Mouse (Mus musculus) spleen, adult 18-20 months (tissue): ENCODE results near the gene Rtl5.
A peak's percentile ranks its signal among the peaks of the same experiment; 100 is the strongest.
"Not testable (repeated sequence)": the region's sequence is repeated elsewhere in the genome, so short reads cannot be mapped to it uniquely, and the experiment has no call there.

ENCODE experiments used
- DNase-seq, 2 experiments: peaks; one replicate each; pipeline ENCODE4 v3.0.0; 2022; ENCODE audit warnings: mixed read lengths in 2 of 2

The Rtl5 gene

GRCm38 (mm10) chrX:102070591-102071471 is at the start of gene Rtl5:
Gene Rtl5 (minus strand): TSS chrX:102071304.
- peak; percentile 40 to 42 for DNase-seq

GRCm38 (mm10) chrX:102119042-102119864 is 48.1 kb upstream of the Rtl5 start, which contains the start of gene Pin4:
Gene Pin4 (plus strand): TSS chrX:102119447.
- peak; percentile 82 for DNase-seq

- DNase-seq: no peak
Observed at GRCm38 (mm10) chrX:102115676-102116075, 44.6 kb upstream of the Rtl5 start.

GRCm38 (mm10) chrX:102109349-102109748 is 38.2 kb upstream of the Rtl5 start:
- DNase-seq: not testable (repeated sequence)

GRCm38 (mm10) chrX:102103830-102104229 is 32.7 kb upstream of the Rtl5 start:
- DNase-seq: not testable (repeated sequence)

- DNase-seq: no peak
Observed at GRCm38 (mm10) chrX:102101886-102102285, 30.8 kb upstream of the Rtl5 start.

GRCm38 (mm10) chrX:102094381-102094904 is 23.3 kb upstream of the Rtl5 start:
- no peak for DNase-seq

- DNase-seq: no peak
Observed at GRCm38 (mm10) chrX:102090605-102091004, 19.5 kb upstream of the Rtl5 start.

- DNase-seq: no peak
Observed at GRCm38 (mm10) chrX:102085798-102086443, 14.8 kb upstream of the Rtl5 start.

GRCm38 (mm10) chrX:102082340-102082739 is 11.2 kb upstream of the Rtl5 start:
- no peak for DNase-seq

- DNase-seq: no peak
Observed at GRCm38 (mm10) chrX:102081573-102082279, 10.6 kb upstream of the Rtl5 start.

- no peak for DNase-seq
Observed at GRCm38 (mm10) chrX:102081076-102081475, 10.0 kb upstream of the Rtl5 start.

GRCm38 (mm10) chrX:102076886-102077765 is 6.0 kb upstream of the Rtl5 start:
- no peak for DNase-seq

- no peak for DNase-seq
Observed at GRCm38 (mm10) chrX:102075158-102075557, 4.1 kb upstream of the Rtl5 start.

- no peak for DNase-seq
Observed at GRCm38 (mm10) chrX:102074435-102074834, 3.3 kb upstream of the Rtl5 start.

GRCm38 (mm10) chrX:102073605-102074325 is 2.7 kb upstream of the Rtl5 start:
- no peak for DNase-seq

- no peak for DNase-seq
Observed at GRCm38 (mm10) chrX:102071517-102071916, 413 bp upstream of the Rtl5 start.

GRCm38 (mm10) chrX:102068811-102069540 is 2.1 kb downstream of the Rtl5 start:
- no peak for DNase-seq

GRCm38 (mm10) chrX:102067118-102067517 is 4.0 kb downstream of the Rtl5 start:
- no peak for DNase-seq

GRCm38 (mm10) chrX:102066134-102066533 is 5.0 kb downstream of the Rtl5 start:
- peak in 1 of 2 experiments; percentile 57 for DNase-seq
